Mouse (Mus musculus) heart, postnatal 10 days (tissue): ENCODE data around the gene Pgls. TPM values are rescaled to one million over a fixed set of nuclear protein-coding genes. Genes with fewer than 3 reads are reported as not detected.
A peak's percentile ranks its signal among the peaks of the same experiment; 100 is the strongest.

Experiments used
- DNase-seq, 2 experiments: peaks; one replicate each; pipeline ENCODE4 v3.0.0; 2021
- intact Hi-C: fragments of 180-260 bp; cut with DNase I; formaldehyde crosslinking; loops from one replicate; pipeline ENCODE4 v1.15.1; 2025
- microRNA-seq, 2 experiments: library from miRNA; unstranded; fragments of <30 nt; microRNA quantifications; one replicate each; pipeline ENCODE4 v1.2.0; 2022
- total RNA-seq, 2 experiments: library from RNA; stranded (reverse); gene quantifications; 2 replicates each; pipeline ENCODE4 v1.2.3; 2021

Pgls gene
- total RNA-seq, 2 experiments from 2014 or later = 78.8 to 87.3 TPM

DNA sequence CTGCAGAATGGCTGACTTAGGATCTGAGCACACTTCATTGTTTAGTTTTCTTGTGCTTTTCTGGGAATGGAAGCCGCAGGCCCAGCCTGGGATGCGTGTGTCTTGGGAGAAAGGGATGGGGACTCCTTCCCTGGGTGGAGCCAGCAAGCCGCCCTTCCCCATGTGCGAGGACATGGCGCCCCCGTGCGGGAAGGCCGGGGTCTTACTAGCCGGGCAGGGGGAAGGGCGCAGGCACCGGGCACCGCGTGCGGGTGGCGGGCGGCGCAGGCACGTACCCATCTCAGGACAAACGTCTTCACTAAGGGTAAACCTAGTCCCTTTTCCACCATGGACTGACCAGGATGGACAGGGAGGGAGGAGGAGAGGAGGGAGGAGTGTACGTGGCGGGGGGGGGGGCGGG lies 41.2 kb downstream of the Pgls start:
- DNase-seq = peak; percentile 49 to 66
- intact Hi-C loops = loop anchor here (2.0 kb wide), 1 partner anchor 72 kb away; no protein-coding TSS in a partner anchor

DNA sequence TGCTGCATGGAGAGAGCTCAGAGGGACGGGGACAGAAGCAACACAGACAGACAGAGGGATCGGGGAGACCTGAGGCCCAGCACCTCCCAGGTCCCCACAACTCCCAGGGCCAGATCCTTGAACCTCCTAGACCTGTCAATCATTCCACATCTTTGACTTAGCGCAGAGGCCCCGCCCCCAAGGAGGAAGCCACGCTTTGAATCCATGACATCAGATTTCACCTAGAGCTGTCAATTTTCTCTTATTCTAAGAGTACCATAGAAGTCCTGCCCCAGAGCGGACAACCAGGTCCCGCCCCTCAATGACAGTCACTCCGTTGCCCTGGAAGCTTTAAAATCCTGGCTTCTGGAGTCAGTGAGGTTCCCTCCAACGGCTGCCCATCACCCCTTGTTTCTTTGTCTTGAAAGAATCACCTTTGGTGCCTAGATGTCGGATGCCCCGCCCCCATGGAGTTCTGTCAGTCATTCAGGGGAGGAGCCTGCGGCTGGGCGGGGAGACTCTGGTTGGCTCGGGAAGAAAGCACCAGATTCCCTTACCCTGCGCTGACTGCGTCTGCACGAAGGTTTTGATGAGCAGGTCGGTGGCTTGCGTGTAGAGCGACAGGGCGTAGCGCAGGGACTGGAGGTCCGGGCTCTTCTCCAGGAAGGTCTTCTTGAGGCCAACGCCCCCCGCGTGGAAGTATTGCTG lies 42.1 kb downstream of the Pgls start:
- intact Hi-C loops = loop anchor here (2.0 kb wide), 1 partner anchor 73 kb away; no protein-coding TSS in a partner anchor

DNA sequence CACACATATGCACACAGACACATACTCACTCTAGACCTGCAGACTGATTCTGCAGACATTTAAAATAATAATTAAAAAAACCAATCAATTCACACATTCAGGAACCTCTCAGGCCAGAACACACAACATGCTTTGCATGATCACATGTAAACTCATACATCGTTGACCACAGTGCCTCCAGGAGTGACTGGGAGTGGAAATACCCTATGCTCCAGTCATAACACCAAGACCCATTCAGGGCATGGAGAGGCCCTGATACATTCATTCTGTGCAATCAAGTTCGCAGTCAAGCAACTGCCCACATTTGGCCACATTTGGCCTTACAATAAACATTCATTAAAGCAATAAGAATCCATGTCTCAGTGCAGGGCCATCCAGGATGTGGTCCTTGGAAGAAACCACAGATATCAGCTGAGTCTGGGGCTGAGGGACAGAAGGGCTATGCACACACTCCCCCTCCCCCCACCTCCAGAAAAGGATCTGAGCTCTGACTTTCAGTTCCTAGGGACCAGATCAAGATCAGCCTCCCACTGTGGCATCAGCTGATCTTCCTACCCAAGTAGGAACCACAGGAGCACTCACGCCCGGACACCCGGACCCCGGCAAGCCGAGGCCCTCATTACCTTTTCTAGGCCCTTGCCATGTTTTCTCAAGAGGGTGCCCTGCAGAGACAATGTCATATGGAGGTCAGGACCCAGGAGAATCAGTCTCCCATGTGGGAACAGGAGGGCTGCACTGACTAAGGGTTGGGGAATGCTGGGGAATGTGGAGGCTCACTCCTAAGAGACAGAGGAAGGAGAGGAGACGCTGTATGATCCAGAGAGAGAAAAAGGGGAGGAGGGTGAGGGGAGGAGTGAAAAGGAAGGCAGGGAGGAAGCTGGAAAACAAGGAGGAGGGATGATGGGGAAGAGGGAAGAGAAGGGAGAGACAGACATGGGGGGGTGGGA lies 45.4 kb downstream of the Pgls start:
- DNase-seq = no peak
- intact Hi-C loops = no loop called here

More for the DNA sequence above, 42.1 kb downstream of the Pgls start:
- peak; percentile 40 to 53 for DNase-seq

DNA sequence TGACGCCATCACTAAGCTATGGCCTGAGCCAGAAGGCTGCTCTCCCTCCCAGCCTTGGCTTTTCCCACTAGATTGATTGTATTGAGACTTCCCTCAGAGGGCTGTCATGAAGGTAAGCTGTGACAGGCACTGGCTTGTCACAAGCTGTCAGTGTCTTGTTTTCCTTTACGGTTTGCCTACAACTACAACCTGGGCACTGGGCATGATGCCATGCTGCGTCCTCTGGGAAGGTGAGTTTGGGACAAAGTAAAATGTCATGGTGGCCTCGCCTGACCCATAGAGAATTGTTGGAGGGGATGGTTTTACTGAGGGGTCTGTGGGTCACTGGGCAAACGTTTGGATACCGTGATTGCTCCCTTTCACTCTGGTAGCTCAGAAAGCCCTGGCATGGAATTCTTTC lies 46.3 kb downstream of the Pgls start:
- no peak for DNase-seq
- intact Hi-C loops = no loop called here

DNA sequence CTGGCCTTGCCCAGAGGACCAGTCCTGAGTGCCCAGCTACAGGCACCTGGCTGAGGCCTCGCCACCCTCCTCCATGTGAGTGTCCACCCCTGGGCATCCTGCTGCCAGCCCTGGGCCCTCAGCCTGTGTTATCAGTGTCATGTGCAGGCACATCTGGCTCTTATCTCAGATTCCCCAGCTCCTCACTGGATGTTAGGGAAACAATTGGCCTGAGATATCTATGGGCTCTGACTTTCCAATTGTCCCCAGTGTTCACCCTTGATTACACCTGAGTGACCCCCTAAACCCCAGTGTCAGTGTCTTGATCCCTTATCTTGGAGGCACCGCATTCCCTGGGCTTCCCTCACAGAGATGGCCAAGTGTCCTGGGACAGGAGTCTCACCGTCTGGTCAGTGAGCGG lies 47.3 kb downstream of the Pgls start:
- DNase-seq = no peak
- intact Hi-C loops = no loop called here

DNA sequence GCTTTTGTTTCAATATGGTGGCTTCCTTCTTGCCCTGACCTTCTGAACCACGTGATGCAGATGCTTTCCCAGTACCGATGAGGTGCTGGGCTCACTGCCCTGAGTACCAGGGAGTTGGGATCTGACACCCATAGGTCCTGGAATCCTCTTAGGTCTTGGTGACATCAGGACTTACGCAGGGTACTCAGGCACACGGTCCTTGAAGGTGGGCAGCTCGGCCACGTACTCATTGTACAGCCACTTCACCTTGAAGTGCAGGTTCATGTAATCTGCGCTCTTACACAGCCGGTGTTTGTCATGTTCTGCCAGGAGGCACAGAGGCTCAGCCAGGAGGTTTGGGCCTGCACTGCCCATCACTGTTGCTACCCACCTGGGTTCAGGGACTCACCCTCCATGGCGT lies 53.5 kb downstream of the Pgls start:
- no peak for DNase-seq
- intact Hi-C loops = no loop called here

Small RNA genes within 50 kb of the gene (microRNA-seq; reads per million reads assigned to microRNA genes)
- 0 reads per million in 2 experiments for gene Mir6769b

Other genes with a start within 250 kb of the Pgls start
- gene Use1, start 225.3 kb upstream of the Pgls start, total RNA-seq = 100 to 1,000 TPM; 110 to 116 TPM
- gene Ocel1, start 220.9 kb upstream of the Pgls start, total RNA-seq = 10 to 100 TPM; 10.8 to 11.3 TPM
- 10 to 100 TPM; 57.8 to 60.1 TPM for gene Nr2f6, start 210.2 kb upstream of the Pgls start, total RNA-seq
- gene Ushbp1, start 196.4 kb upstream of the Pgls start, total RNA-seq = 10 to 100 TPM; 38.0 to 42.7 TPM
- 10 to 100 TPM; 65.1 to 65.7 TPM for gene Babam1, start 195.3 kb upstream of the Pgls start, total RNA-seq
- gene Ankle1, start 186.2 kb upstream of the Pgls start, total RNA-seq = 1 to 10 TPM; 2.8 to 3.4 TPM
- 10 to 100 TPM; 31.7 to 34.6 TPM for gene Abhd8, start 128.5 kb upstream of the Pgls start, total RNA-seq
- gene Mrpl34, start 127.2 kb upstream of the Pgls start, total RNA-seq = 100 to 1,000 TPM; 103 to 116 TPM
- gene Dda1, start 123.0 kb upstream of the Pgls start, total RNA-seq = 10 to 100 TPM; 37.8 to 39.1 TPM
- 10 to 100 TPM; 14.6 to 15.3 TPM for gene Ano8, start 106.2 kb upstream of the Pgls start, total RNA-seq
- gene Gtpbp3, start 104.1 kb upstream of the Pgls start, total RNA-seq = 10 to 100 TPM; 19.7 to 22.1 TPM
- gene Plvap, start 80.4 kb upstream of the Pgls start, total RNA-seq = 10 to 100 TPM; 21.8 to 22.0 TPM
- gene Ccdc194, start 66.5 kb upstream of the Pgls start, total RNA-seq = under 1 TPM in 1 of 2 experiments, not detected in 1; 0.17 TPM
- 10 to 100 TPM; 13.0 to 13.5 TPM for gene Bst2, start 54.7 kb upstream of the Pgls start, total RNA-seq
- gene Mvb12a, start 49.3 kb upstream of the Pgls start, total RNA-seq = 10 to 100 TPM; 30.2 to 32.5 TPM
- gene Tmem221, start 33.3 kb upstream of the Pgls start, total RNA-seq = under 1 TPM in 1 of 2 experiments, not detected in 1; 0.27 TPM
- under 1 TPM in 1 of 2 experiments, not detected in 1; 0.12 TPM for gene Nxnl1, start 25.6 kb upstream of the Pgls start, total RNA-seq
- 100 to 1,000 TPM; 118 to 120 TPM for gene Slc27a1, start 23.3 kb upstream of the Pgls start, total RNA-seq
- 1 to 10 TPM in 1 of 2 experiments, under 1 TPM in 1; 0.81 to 1.3 TPM for gene Fam129c, start 5.5 kb downstream of the Pgls start, total RNA-seq
- 10 to 100 TPM; 46.3 to 54.9 TPM for gene Colgalt1, start 18.8 kb downstream of the Pgls start, total RNA-seq
- gene Unc13a, start 79.6 kb downstream of the Pgls start, total RNA-seq = 1 to 10 TPM; 1.1 to 1.5 TPM
- 10 to 100 TPM; 14.3 to 15.0 TPM for gene Jak3, start 84.1 kb downstream of the Pgls start, total RNA-seq
- gene Insl3, start 97.0 kb downstream of the Pgls start, total RNA-seq = 1 to 10 TPM; 5.1 to 5.4 TPM
- 10 to 100 TPM; 12.0 to 12.2 TPM for gene B3gnt3, start 109.6 kb downstream of the Pgls start, total RNA-seq
- 1 to 10 TPM; 1.3 to 2.4 TPM for gene Fcho1, start 133.5 kb downstream of the Pgls start, total RNA-seq